Mouse (Mus musculus) gastrocnemius, postnatal 4 days (tissue): ENCODE measurements at regions not wholly inside any gene's neighbourhood (a gene's known extent, or its start where the extent isn't known, plus 50 kb on each side); places are given as distances from the start of the nearest gene placed in this dataset.

Source experiments
- DNase-seq, 2 experiments: peaks; one replicate each; pipeline ENCODE4 v3.0.0; 2021 to 2022; ENCODE audit warnings: low spot score in 2 of 2, mixed read lengths in 2 of 2

DNA sequence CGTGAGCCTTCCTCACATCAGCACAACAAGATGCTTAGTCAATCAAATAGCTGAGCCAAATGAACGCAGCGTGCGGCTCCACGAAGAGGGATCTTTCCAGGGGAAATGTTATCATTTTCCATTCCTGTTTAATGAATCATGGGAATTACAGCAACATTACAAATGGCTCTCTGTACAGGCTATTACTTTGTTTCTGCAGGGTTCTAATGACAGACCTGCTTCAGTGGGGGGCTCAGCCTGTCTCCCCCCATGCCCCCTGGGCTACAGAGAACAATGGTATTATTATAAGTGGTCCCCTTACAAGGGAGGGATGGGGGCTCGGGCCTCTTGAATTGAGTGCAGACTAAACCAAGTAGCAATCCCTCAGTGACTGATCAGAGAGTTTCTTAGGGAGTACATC lies 144.3 kb upstream of the Csf3r start:
- no peak for DNase-seq

DNA sequence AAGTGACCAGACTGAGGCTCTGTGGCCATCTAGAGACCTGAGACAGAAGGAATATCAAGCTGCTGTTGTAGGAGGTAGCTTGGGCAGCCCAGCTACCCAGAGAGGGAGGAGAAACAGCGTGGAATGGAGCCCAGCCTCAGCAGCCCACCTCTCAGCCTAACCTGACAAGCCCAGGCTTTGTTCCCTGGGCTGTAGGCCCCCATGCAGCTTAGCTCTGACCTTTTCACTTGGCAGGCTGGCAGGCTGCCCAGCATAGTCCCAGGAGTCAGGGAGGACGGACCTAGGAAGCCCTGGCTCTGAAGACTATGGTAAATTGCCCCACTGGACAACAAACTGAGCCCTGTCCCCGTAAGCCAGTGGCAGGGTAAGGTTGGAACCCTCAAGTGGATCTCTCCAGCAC lies 141.8 kb upstream of the Csf3r start:
- DNase-seq = no peak

DNA sequence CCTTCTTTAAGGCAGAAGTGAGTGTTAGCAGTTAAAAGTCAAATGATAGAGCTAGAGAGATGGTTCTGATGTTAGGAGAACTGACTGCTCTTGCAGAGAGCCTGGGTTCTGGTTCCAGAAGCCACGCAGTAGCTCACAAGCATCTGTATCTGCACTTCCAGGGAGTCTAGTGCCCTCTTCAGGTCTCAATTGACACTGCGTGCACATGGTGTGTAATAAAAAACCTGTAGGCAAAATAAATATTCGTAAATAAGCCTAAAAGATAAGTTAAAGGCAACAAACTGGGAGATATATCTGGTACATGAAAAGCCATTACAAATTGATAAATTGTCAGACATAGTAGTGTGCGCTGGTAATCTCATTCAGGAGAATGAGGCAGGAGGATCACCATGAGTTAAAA lies 133.8 kb upstream of the Csf3r start:
- no peak for DNase-seq

DNA sequence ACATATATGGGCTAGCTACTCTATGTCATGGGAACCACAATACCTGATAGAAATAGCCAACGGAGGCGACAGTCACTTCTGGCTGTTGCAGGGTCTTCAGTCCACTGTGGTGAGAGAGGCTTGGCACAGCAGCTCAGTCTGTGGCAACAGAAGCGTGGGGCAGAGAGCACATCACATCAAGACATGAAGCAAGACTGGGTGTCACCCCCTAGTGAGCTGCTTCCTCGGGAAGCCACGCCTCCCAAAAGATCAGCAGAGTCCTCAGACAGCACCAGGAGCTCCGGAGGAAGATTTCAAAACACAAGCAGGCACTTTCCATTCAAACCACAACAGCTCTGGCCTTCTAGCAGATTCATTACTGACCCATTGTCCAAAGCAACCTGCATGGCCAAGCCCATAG lies 131.2 kb upstream of the Csf3r start:
- no peak for DNase-seq

DNA sequence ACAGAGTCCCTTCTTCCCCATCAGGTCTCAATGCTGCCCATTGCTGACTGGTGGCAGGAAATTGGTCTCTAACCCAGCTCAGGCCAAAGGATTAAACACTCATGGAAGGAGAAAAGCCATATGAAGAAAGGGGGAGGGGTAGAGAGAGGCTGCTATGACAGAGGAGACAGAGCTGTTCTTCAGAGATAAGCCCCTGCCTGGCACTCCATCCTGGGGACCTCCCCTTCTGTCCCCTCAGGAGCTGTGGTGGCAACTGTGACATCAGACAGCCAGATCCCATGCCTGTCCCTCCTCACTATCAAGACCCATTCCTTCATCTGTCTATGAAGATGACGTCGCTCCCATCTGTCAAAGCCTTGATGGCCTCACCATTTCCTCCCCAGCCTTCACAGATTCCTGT lies 126.6 kb upstream of the Csf3r start:
- no peak for DNase-seq

DNA sequence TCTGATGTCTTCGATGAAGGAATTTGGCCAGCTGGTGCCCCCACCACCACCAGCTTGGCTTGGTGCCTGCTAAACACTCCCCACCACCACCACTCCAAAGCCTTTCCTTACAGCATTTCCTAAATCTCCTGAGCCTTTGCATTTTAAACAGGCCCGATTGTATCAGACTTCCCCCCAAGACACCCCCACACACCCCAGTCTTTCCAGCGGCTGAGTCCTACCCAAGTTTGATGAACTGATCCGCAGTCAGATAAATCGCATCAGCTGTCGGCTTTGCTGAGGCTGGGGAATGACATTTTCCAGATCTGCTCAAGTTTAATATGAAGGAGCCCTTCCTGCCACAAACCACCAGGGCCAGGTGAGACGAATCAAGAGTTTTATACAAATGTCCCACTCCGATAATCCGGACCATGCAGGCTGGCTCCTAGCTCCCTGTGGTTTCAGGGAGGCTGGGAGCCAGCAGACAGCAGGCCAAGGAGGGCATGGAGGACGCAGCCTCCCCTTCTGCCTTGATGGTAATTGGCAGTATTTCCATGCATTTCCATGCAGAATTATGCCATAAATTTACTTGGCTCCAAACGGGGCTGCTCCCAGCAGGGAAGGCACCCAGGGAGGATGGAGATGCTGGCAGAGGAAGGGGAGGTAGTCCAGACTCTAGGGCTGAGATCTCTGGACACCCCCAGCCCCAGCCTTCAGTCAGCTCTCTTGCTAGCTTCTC lies 125.6 kb upstream of the Csf3r start:
- DNase-seq = no peak

DNA sequence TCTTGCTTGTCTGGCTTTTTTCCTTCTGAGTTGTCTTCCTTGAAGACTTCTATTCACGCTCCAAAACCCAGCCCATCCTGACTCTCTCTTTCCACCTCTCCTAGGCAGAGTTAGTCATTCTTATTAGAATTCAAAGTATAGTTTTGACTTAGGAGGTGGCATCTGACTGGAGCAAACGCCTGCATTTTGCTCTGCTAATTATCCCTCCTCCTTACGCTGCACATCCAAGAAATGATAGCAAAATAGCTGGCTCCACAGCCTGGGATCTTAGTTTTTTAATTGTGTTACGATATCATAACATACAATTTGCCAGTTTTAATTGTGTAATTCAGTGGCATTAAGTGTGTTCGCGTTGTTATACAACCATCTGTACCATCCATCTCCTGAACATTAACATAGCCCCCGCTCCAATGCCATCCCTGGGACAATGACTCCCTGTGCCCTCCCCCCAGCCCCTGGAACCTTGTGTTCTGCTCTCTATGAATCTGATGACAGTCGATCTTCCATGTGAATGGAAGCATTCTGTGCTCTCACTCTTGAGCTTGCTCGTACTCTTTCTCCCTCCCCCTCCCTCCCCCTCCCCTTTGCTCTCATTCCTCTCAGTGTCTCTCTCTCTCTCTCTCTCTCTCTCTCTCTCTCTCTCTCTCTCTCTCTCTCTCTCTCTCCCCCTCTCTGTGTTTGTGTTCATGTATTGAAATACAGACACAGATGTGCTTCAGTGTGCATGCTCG lies 122.6 kb upstream of the Csf3r start:
- DNase-seq = no peak

DNA sequence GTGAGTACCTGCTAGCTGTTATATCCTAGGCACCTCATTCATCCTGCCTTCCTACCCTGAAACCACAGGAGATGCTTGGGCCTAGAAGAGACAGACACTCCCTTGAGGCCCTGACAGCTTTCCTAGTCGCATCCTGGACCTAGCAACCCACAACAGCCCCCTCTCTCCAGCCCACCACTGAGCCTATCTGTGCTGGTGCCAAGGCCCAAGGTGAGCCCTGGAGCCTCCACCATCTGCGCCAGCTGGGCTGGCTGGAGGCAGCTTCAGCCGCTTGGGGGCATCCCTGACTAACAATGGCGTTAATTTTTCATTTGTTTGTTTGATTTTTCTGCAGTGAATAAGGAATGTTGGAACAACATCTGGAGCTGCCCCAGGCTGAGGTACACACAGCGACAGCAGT lies 118.1 kb upstream of the Csf3r start:
- DNase-seq = no peak

DNA sequence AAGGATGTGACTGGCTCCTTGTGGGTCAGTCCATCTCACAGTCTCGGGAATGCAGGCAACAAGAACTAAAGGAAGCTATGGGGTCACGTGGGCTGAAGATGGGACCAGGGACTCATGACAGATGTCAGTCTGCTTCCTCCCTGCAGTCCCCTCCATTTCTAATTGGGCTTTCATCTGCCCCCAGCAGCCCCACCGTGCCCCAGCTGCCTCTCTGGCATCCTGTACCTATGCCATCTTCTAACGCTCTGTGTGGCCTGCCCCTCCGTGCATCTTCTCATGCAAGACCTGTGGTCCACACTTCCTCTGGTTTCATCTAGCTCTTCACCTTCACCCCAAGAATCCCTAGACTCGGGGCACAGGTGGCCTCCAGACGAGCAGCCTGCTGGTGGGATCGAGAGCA lies 115.4 kb upstream of the Csf3r start:
- DNase-seq = no peak

DNA sequence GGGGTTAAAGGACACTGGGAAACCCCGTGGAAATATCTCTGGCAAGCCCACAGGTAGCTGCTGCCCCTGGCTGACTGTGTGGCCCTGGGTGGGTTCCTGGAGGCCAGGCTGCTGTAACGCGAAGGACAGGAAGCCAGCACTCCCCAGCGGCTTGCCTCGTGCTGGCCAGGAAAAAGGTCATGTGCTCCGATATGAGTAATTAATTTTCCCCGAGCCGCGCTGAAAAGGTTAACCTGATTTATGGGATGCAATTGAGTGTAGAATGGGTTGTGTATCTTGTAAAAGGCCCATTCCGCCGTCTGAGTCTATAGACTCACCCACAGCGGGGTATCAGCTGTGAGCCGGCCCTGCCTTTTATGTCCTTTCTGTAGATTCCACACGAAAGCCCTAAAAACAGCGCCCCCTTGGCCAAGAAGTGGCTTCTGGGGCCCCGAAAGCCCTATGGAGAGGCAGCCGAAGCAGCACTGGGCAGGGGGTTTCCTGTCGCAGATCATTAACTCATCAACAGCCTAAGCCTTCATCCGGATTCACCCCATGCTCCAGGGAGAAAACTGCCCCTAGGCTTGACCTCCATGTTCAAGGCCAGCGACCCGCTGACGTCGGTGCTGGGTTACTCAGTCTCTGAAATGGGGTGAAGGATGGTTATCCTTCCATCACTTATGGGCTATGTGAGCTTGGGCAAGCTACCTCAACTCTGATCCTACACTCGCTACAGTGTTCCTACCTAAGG lies 112.6 kb upstream of the Csf3r start:
- DNase-seq = no peak

DNA sequence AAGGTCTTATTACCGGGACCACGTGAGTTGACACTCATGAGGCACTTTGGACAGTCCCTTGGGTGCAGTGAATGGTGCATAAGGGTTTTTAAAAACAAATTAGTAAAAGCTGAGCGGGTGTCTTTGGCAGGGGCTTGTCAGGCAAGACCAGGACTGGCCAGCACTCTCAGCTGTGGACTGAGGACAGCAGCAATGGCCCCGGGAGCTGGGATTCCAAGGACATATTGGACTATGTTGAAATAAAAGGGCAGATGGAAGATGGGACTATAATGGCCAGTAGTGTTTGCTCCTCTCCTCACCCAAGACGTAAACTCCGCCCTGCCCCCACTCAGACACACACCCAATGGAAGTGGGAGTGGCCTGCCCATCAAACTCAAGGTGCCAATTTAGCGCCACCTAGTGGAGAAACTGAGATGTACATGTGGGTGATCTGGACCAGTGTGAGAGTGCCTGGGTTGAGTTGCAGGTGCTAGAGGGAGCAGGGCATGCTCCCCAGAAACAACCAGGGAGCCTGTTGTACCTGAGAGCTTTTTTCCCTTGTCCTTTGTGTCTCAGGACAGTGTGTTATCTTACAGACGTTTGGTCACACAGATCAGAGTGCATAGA lies 111.8 kb upstream of the Csf3r start:
- peak in 1 of 2 experiments; percentile 23 for DNase-seq

DNA sequence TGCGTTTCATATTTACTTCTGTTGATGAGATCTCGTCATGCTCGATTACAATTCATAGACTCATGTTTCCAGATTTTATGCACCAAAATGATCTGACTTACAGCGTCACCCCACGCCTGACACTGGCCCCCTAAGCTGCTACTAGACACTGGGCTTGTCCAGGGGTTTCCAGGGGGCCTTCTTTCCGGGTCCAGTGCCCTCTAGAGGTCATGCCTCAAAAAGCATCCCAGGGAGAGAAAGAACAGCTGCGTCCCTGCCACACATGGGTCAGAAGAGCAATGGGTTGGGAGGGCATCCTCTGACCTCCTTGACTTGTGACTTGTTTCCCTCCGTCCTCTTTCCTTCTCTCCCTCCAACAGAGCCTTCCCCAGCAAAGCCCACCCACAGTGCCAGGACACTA lies 109.2 kb upstream of the Csf3r start:
- no peak for DNase-seq

DNA sequence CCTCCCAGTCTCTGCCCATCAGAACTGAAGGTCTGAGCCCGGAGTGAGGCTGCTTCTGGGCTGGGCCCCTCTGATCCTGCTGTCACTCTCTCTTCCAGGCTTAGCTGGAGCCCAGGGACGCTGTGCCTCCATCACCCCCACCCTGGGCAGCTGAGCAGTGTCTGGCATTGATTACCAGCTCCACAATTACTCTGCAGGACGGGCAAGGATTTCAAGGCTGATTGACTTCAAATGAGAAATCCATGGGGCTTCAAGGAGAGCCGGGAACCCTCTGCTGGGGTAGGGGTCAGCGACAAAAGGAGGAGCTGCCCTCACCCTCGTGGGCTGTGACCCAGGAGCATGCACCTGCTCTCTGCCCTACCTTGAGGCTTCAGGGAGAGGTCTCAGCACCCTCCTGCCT lies 107.1 kb upstream of the Csf3r start:
- DNase-seq = no peak

DNA sequence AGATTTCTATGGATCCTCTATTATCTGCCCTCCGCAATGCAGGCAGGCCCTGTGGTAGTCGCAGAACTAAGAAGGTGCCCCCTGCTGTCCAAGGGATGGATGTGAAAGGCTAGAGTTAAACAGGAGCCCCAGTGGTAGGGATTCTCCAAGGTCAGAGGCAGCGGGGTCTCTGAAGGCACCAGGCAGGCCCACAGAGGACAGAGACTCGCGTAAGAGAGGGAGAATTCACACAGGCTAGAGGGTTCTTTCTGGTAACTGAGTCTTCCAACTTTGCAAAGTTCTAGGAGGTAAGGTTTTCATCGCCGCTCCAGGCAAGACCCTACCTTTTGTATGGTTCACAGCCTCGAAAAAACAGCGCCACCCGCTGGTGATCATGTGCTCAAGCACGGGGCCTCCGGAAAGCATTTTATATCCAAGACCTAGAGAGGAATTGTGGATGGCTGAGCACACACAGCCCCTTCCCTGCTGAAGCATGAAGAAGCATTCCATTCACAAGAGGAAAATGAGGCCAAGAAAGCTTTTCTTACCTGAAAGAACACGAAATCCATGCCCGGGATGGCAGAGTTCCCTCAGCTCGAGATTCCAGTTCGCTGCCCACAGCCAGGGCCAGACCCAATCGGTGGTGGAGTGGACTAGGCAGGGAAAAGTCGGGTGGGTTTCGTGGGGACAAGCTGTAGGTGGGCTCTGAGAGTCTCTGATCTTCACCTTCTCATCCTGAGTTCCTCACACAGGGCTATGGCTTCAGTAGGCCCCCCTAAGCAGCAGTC lies 102.6 kb upstream of the Csf3r start:
- DNase-seq = peak in 1 of 2 experiments; percentile 43

DNA sequence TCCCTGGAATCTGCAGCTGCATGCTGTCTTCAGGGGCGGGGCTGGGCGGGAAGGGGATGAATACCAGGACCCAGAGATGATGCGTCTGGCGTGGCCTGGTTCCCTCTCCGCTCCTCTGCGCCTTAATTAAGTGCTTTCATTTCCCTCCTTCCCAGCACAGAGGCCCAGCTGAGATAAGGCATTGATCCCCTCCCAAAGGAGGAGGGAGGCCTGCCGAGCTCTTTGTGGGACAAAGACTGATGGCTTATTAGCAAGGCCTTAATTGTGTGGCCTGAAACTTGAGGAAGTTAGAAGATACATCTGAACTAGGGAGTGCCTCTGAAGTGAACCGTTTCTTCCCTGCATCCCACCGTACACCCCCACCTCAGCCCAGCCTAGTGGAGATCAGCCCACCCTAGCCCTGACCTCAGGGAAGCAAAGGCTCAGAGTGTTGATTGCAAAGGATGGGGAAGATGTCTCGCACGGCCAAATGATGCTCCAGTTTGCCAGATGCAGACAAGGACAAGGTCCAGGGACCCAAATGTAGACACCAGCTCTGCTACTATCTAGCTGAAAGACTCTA lies 102.0 kb upstream of the Csf3r start:
- DNase-seq = no peak

DNA sequence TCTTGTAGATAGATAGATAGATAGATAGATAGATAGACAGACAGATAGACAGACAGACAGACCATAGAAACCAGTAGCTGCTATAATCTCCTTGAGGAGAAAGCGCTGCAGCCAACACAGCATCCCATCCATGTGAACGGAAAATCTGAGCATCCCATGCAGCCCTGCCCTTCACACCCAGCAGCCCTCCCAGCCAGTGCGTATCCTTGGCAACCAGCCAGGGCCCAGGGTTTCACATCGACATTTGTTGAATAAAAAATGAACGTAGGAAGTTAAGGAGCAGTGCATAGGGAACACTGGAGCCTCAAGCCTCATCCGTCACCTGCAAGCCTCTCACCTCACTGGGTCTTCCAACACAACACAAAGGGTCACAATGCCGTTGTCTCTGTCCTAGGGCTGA lies 101.1 kb upstream of the Csf3r start:
- no peak for DNase-seq

DNA sequence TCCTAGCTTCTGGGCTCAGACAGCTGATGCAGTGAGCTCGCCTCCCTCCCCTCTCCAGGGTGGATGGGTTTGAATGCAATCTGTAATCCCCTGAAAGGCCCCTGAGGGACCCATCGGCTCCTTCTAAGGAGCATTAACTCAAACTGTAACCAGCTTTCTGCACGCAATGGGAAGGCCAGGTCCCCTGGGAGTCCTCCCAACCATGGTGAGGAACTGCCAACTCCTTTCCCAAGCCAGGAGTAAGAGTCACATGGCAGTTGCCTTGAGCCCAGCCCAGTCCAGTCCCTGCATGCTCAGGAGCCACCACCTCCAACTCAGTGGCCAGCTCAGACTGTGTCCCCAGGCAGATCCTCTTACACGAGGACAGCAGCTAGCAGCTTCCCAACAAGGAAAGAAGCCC lies 96.2 kb upstream of the Csf3r start:
- no peak for DNase-seq

DNA sequence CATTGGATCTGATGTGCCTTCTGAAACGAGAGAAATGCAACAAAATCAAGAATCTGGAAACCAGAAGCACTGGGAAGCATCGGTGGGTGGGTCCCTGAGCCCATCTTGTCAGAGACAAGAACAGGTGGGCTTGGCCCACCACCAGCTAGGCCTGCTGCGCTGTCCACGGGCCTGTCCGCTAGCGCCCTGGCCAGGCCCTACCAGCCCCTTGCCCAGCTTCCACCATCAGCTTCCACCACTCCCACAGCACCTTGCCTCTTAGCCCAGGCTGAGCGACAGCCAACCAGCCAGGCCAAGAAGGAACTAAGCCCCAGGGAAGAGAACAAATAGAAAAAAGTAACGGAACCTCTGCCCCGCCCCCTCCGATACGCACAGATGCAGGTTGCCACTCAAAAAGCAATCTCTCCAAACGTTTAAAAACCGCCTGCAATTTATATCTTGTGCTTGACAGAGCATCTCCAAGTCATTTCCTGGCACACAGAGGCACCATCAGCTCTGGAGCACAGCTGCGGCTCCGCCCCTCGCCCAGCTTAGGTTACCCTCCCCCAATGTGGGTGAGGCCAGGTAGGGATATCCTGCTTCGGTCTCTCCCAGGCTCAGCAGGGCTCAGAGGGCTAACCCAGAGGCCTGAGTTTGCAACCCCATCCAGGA lies 95.1 kb upstream of the Csf3r start:
- no peak for DNase-seq

DNA sequence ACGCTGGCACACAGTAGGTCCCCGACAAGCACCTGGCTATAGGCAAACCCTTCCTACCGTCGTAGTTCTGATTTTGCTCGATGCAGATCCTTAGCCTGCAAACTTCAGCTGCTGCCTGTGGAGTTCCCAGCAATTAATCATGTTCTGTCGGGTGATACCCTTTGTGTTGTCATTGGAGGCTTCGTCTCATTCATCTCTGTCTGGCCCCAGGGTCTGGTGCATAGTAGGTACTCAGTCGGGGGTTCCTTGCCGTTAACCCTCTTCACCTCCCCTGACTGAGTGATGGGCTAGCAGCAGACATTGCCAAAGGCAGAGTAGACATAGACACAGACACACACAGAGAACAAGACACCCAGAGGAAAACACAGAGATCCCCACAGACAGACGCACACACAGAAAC lies 93.6 kb upstream of the Csf3r start:
- no peak for DNase-seq

DNA sequence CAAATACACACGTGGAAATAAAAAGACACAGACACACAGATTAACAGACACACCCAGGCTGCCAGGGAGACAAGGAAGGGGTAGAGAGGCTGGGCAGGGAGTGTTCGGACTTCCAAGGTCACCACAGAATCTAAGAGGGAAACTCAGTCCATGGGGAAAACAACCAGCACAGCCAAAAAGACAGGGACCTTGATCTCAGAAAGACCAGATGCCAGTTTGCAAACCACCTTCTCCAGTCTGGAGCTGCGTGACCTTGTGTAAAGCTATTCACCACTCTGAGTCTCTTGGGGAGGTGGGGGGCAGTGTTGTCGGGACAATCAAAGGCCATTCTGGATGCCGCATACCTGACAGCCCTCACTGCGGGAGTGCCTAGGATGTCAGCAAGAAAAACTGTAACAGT lies 93.0 kb upstream of the Csf3r start:
- no peak for DNase-seq
